Mouse (Mus musculus): Measurements from ENCODE around the gene Olfr823. TPM values are rescaled to one million over a fixed set of nuclear protein-coding genes. Genes with fewer than 3 reads are reported as not detected.
"Not testable (repeated sequence)": the region's sequence is repeated elsewhere in the genome, so short reads cannot be mapped to it uniquely, and the experiment has no call there.

The Olfr823 gene
- total RNA-seq (2021): not detected

GRCm38 (mm10) chr10:130115283-130115682, at the start of gene Olfr823:
Gene Olfr823, minus strand, starts transcription at chr10:130115383.
- not testable (repeated sequence) for DNase-seq

GRCm38 (mm10) chr10:130144121-130144520, 28.9 kb upstream of the Olfr823 start:
- no peak for DNase-seq

GRCm38 (mm10) chr10:130142481-130142880, 27.3 kb upstream of the Olfr823 start:
- not testable (repeated sequence) for DNase-seq

DNA sequence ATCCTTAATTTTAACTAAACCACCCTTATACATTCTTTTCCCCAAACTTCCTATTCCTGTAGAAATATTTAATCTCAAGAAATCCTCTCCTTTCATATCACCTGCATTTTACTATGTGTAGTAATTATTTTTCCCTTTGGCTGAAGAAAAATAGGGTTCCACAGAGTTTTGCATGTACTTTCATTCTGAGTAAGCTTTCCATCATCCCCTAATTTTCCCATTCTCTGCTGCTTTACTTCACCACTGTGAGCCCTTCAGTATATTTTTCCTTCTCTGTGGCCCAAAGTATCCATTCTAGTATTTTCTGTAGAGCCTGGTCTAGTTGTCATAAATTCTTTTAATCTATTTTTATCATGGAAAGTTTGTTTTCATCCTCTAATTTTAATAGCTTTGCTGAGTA, 19.6 kb upstream of the Olfr823 start:
- no peak for DNase-seq

DNA sequence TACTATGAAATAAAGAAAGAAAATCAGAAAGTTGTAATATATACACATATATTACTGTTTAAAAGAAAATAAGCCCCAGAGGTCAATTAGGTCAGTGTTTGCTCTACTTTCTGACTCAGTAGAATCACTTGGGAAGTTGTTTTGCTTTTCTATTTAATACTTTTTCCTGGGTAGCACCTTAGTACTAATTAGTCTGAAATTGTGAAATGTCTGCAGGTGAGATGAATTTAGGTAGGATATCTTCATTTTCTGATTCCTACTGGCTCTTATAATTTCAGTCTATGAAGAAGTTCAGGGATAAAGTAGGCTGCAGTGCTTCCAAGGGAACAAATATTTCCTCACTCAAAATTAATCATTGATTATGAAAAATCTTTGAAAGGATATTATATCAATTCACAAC, 14.7 kb upstream of the Olfr823 start, which contains the start of gene Olfr824:
Gene Olfr824, minus strand, starts transcription at position 101 of the 400 bp plus-strand sequence.
- DNase-seq: not testable (repeated sequence)

- DNase-seq: not testable (repeated sequence)
Measured at GRCm38 (mm10) chr10:130116045-130116444, 862 bp upstream of the Olfr823 start.

DNA sequence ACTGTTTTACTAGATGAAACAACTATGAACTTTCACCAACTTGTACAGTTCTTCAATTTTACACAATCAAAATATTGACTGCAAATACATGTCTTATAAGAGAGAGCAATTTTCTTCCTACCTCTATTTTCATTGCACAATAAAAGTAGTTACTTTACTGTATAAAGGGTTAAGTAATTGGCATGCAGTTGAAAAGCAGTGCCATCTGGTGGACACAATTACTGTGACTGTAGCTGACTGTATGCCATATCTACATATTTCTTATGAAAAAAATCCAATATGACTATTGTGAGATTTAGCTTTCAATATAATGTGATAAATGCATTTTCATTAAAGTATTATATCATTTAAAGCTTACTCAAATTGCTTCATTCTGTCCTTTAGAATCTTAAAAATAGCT, 19.1 kb downstream of the Olfr823 start:
- DNase-seq: no peak

GRCm38 (mm10) chr10:130092838-130093440, 22.2 kb downstream of the Olfr823 start:
- DNase-seq: peak; percentile 57

GRCm38 (mm10) chr10:130070910-130071309, 44.3 kb downstream of the Olfr823 start, which contains the start of gene Olfr822:
Gene Olfr822, plus strand, starts transcription at chr10:130071210.
- no peak for DNase-seq

Other genes with a start within 250 kb of the Olfr823 start
- not detected for gene Olfr814, start 235.5 kb downstream of the Olfr823 start, total RNA-seq (2021)
- not detected for gene Olfr815, start 209.5 kb downstream of the Olfr823 start, total RNA-seq (2021)
- gene Olfr816, start 199.8 kb downstream of the Olfr823 start, total RNA-seq (2021): not detected
- not detected for gene Olfr818, start 166.3 kb downstream of the Olfr823 start, total RNA-seq (2021)
- not detected for gene Olfr819, start 148.1 kb downstream of the Olfr823 start, total RNA-seq (2021)
- gene Olfr247, start 139.2 kb downstream of the Olfr823 start, total RNA-seq (2021): not detected
- not detected for gene Gm10310, start 130.3 kb downstream of the Olfr823 start, total RNA-seq (2021)
- not detected for gene Olfr820, start 102.8 kb downstream of the Olfr823 start, total RNA-seq (2021)
- gene Olfr821, start 85.0 kb downstream of the Olfr823 start, total RNA-seq (2021): not detected
- gene Olfr822, start 44.2 kb downstream of the Olfr823 start, total RNA-seq (2021): not detected
- not detected for gene Olfr824, start 14.6 kb upstream of the Olfr823 start, total RNA-seq (2021)
- not detected for gene Olfr825, start 51.4 kb upstream of the Olfr823 start, total RNA-seq (2021)
- gene Olfr826, start 68.8 kb upstream of the Olfr823 start, total RNA-seq (2021): not detected
- not detected for gene Olfr827, start 99.0 kb upstream of the Olfr823 start, total RNA-seq (2021)
- gene Neurod4, start 164.9 kb upstream of the Olfr823 start, total RNA-seq (2021): not detected
- under 1 TPM; 0.33 to 0.50 TPM for gene Tespa1, start 207.5 kb upstream of the Olfr823 start, total RNA-seq (2021)

Measured in heart, postnatal 4 days (tissue).